Mouse (Mus musculus) ES-Bruce4 (cell line): ENCODE data around the gene Gm43720.

ENCODE experiments used
- CTCF ChIP-seq: IDR thresholded peaks from one replicate; pipeline ENCODE4 v1.8.1; 2011; ENCODE audit warnings: low read depth, low read length
- EP300 ChIP-seq: IDR thresholded peaks from 2 replicates; pipeline ENCODE4 v1.6.1; 2011; ENCODE audit warnings: low read depth, low read length; ENCODE audit not compliant: insufficient read depth
- POLR2A ChIP-seq: IDR thresholded peaks from one replicate; pipeline ENCODE4 v1.8.1; 2011; ENCODE audit warnings: low read length; ENCODE audit not compliant: insufficient read depth

GRCm38 (mm10) chr5:138264207-138264578, 15.6 kb downstream of the Gm43720 start:
- TF ChIP-seq POLR2A (no peak), CTCF (no peak), EP300 (no peak)
